Mouse (Mus musculus) hindbrain, embryonic 10.5 days (tissue): ENCODE data around the gene Snrpa1. TPM values are rescaled to one million over a fixed set of nuclear protein-coding genes. Genes with fewer than 3 reads are reported as not detected.

ENCODE experiments used
- polyA plus RNA-seq: library from polyadenylated mRNA; unstranded; fragments of >200 nt; fragmentation: Nextera tagmentation; extraction: Ambion mirVana; gene quantifications from 2 replicates; pipeline ENCODE4 v1.2.1, GENCODE M21; 2016

Snrpa1 gene
- polyA plus RNA-seq, 1 experiment from 2014 or later, result 236 TPM

Other genes with a start within 250 kb of the Snrpa1 start
- gene Pcsk6, start 197.3 kb upstream of the Snrpa1 start, polyA plus RNA-seq, result 1.0 and 1.2 TPM in 2 replicates
- not detected in 2 replicates for gene Gm45213, start 15.4 kb upstream of the Snrpa1 start, polyA plus RNA-seq
- 90.0 and 94.0 TPM in 2 replicates for gene Selenos, start 20.6 kb downstream of the Snrpa1 start, polyA plus RNA-seq
- 9.6 and 11.2 TPM in 2 replicates for gene Chsy1, start 50.5 kb downstream of the Snrpa1 start, polyA plus RNA-seq